Mouse (Mus musculus): ENCODE data around the gene Cald1. TPM values are rescaled to one million over a fixed set of nuclear protein-coding genes. Genes with fewer than 3 reads are reported as not detected.

Cald1 gene
- polyA plus RNA-seq, 2 experiments = 24.9 to 45.1 TPM

DNA sequence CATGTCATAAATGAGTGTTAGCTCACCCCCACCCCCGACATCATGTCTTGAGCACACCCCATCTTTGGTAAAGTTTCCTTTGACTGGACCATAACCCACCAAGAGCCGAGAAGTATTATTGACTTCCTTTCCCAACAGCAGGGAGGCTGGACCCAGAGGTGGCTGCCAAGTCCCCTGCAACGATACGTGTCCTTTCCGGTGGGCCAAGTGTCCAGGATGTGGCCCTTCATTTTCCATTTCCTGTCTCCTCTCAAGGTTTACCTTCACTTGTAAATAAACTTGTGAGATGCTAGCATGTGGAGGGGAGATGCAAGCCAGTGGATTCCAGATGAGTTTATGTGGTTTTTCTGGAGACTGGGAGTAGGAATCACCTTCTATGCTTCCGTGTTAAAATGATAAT, 132.7 kb downstream of the Cald1 start:
- WGBS (ENCODE audit: insufficient replicate concordance) = 56% methylated on average over 6 of the region's 6 CpGs
- no peaks in the 10 kb centered on the region for H3K9me3 ChIP-seq (ENCODE audit: control insufficient read depth, low read length)
- no peak for DNase-seq (ENCODE audit: low read depth in 3 of 3, low spot score in 3 of 3)
- H3K4me3 ChIP-seq (ENCODE audit: insufficient read depth in 1 of 2, low read depth in 2 of 2, low read length in 2 of 2) = no peak overlapping the region
- H3K27ac ChIP-seq = no peak overlapping the region
- no peaks in the 10 kb centered on the region for H3K36me3 ChIP-seq (replicated peaks; ENCODE audit: control insufficient read depth, insufficient read depth, low read depth)
- no peak overlapping the region for H3K4me2 ChIP-seq (ENCODE audit: low read depth)
- no peaks in the 10 kb centered on the region for H3K27me3 ChIP-seq (ENCODE audit: control insufficient read depth, insufficient read depth, low read length)
- TF ChIP-seq EP300 (IDR thresholded peaks at IDR 0.05; ENCODE audit: low read depth) (no peak), CTCF (IDR thresholded peaks at IDR 0.05; ENCODE audit: low read depth) (no peak)
- ATAC-seq (ENCODE audit: insufficient read depth) = no peak
- H3K4me1 ChIP-seq (replicated peaks; ENCODE audit: control insufficient read depth in 2 of 2, insufficient read depth in 2 of 2, low read length in 1 of 2) = peaks cover 0 to 10% of the 10 kb centered on the region in 2 experiments; a peak in 2 of 4 replicates
- H3K9ac ChIP-seq (replicated peaks) = no peak overlapping the region

DNA sequence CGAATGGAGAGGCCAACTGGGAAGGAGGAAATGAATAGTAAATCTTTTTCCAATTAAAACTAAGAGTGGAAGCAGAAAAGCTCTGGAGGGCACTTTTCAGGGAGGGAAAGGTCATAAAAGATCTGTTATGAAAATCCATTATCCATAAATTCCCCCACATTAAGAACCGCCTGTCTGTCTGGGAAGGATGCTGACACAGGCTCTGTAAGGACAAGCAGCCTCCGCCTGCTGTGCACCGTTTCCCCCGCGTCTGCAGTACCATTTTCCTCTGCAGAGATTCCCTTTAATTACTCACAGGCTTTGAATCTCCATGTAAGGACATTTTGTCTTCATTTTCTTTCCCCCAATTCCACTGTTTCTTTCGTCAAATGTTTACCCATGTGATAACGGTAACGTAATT, 133.2 kb downstream of the Cald1 start:
- H3K4me3 ChIP-seq (ENCODE audit: insufficient read depth in 1 of 2, low read depth in 2 of 2, low read length in 2 of 2) = no peak overlapping the region
- no peak for DNase-seq (ENCODE audit: low read depth in 3 of 3, low spot score in 3 of 3)
- no peaks in the 10 kb centered on the region for H3K27me3 ChIP-seq (ENCODE audit: control insufficient read depth, insufficient read depth, low read length)
- H3K36me3 ChIP-seq (replicated peaks; ENCODE audit: control insufficient read depth, insufficient read depth, low read depth) = no peaks in the 10 kb centered on the region
- no peak for TF ChIP-seq EP300 (IDR thresholded peaks at IDR 0.05; ENCODE audit: low read depth)
- H3K9me3 ChIP-seq (ENCODE audit: control insufficient read depth, low read length) = no peaks in the 10 kb centered on the region
- H3K4me2 ChIP-seq (ENCODE audit: low read depth) = no peak overlapping the region
- WGBS (ENCODE audit: insufficient replicate concordance) = 76% methylated on average over 9 of the region's 9 CpGs
- H3K27ac ChIP-seq = no peak overlapping the region
- H3K4me1 ChIP-seq (replicated peaks; ENCODE audit: control insufficient read depth in 2 of 2, insufficient read depth in 2 of 2, low read length in 1 of 2) = peaks cover 0 to 7% of the 10 kb centered on the region in 2 experiments; a peak in 2 of 4 replicates
- ATAC-seq (ENCODE audit: insufficient read depth) = no peak
- no peak overlapping the region for H3K9ac ChIP-seq (replicated peaks)

DNA sequence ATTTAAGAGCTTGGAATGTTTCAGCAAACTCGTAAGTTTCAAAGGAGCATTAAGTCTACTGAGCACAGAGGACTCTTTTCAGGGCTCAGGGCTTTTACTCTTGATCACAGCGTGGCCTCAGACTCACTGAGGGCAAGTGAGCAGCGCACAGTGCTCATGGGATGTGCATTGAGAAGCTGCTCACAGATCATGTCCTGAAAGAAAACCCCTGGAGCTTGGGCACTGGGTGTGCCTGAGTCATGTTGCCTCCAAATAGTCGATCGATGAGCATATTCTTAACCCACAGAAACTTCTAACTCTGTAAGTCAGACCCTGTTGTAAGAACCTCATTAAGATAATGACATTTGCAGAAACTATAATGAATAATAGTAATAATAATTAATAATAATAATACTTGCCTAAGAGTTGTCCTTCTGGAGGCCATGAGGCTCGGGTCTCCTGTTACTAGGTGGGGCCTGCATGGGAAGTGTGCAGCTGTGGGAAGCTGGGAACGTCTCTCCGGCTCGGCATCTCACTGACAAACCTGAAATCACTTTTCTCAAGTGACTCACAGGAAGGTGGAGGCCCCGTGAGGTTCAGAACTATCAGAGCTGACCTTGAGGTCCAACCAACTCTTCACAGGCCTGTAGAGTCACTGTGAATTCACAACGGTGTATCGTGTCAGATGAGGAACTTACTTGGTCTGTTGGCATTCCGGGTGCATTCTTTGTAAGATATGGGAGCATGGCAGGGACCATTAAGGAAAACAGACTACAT, 136.8 kb downstream of the Cald1 start:
- TF ChIP-seq EP300 (IDR thresholded peaks at IDR 0.05; ENCODE audit: low read depth) (no peak), CTCF (IDR thresholded peaks at IDR 0.05; ENCODE audit: low read depth) (no peak)
- 65% methylated on average over 13 of the region's 13 CpGs for WGBS (ENCODE audit: insufficient replicate concordance)

DNA sequence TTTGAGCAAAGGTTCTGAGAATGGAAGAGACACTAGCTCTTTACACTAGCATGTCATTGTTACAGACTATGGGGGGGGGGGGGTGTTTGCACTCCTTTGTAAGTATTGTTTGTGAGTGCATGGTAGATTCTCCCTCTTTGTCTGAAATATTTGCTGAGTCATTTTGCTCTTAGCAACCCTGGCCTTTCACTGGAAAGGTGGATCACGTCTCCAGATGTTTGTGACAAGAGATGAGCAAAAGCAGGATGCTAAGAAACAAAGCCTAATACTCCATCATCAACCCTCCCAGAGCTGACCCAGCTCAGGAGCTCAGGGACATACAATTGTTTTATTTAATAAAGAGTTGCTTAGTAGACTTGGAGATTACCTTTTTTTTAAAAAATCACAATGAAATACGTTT, 138.6 kb downstream of the Cald1 start:
- Histone ChIP-seq H3K27me3 (ENCODE audit: control insufficient read depth, insufficient read depth, low read length) (no peaks in the 10 kb centered on the region), H3K4me3 (ENCODE audit: insufficient read depth in 1 of 2, low read depth in 2 of 2, low read length in 2 of 2) (no peak overlapping the region), H3K27ac (no peak overlapping the region), H3K9me3 (ENCODE audit: control insufficient read depth, low read length) (no peaks in the 10 kb centered on the region), H3K4me2 (ENCODE audit: low read depth) (no peak overlapping the region), H3K9ac (replicated peaks) (no peak overlapping the region), H3K4me1 (replicated peaks; ENCODE audit: control insufficient read depth in 2 of 2, insufficient read depth in 2 of 2, low read length in 1 of 2) (no peaks in the 10 kb centered on the region; a peak in 1 of 4 replicates), H3K36me3 (replicated peaks; ENCODE audit: control insufficient read depth, insufficient read depth, low read depth) (no peaks in the 10 kb centered on the region)
- TF ChIP-seq EP300 (IDR thresholded peaks at IDR 0.05; ENCODE audit: low read depth) = no peak
- no peak for TF ChIP-seq CTCF (IDR thresholded peaks at IDR 0.05; ENCODE audit: low read depth)
- ATAC-seq (ENCODE audit: insufficient read depth) (no peak), DNase-seq (ENCODE audit: low read depth in 3 of 3, low spot score in 3 of 3) (no peak)
- WGBS (ENCODE audit: insufficient replicate concordance) = 33% methylated on average over 2 of the region's 2 CpGs

More for the DNA sequence above, 136.8 kb downstream of the Cald1 start:
- H3K9me3 ChIP-seq (ENCODE audit: control insufficient read depth, low read length) = no peaks in the 10 kb centered on the region
- no peak overlapping the region for H3K9ac ChIP-seq (replicated peaks)
- no peaks in the 10 kb centered on the region for H3K27me3 ChIP-seq (ENCODE audit: control insufficient read depth, insufficient read depth, low read length)
- H3K4me1 ChIP-seq (replicated peaks; ENCODE audit: control insufficient read depth in 2 of 2, insufficient read depth in 2 of 2, low read length in 1 of 2) = no peaks in the 10 kb centered on the region; a peak in 1 of 4 replicates
- H3K4me2 ChIP-seq (ENCODE audit: low read depth) = no peak overlapping the region
- H3K27ac ChIP-seq = no peak overlapping the region
- H3K4me3 ChIP-seq (ENCODE audit: insufficient read depth in 1 of 2, low read depth in 2 of 2, low read length in 2 of 2) = no peak overlapping the region
- no peak for ATAC-seq (ENCODE audit: insufficient read depth)
- H3K36me3 ChIP-seq (replicated peaks; ENCODE audit: control insufficient read depth, insufficient read depth, low read depth) = no peaks in the 10 kb centered on the region
- DNase-seq (ENCODE audit: low read depth in 3 of 3, low spot score in 3 of 3) = no peak

DNA sequence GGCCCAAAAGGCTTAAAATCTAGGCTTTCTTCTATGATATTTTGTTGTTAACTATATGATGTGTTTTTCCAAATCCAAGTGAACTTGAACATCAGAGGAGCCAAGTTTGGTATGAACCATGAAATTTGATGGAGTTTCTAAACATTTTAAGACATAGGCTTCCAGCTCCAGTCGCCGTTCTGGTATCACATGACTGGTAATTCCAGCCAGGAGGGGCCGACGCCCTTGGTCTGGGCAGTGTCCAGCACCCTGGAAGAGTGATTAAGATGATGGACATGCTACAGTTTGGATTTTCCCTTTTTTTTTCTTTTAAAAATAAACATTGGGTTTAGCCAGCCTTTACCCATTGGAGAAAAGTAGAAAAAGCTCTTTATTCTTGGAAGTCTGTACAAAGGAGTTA, 145.6 kb downstream of the Cald1 start:
- ATAC-seq (ENCODE audit: insufficient read depth) (no peak), DNase-seq (ENCODE audit: low read depth in 3 of 3, low spot score in 3 of 3) (no peak)
- no peak overlapping the region for H3K4me2 ChIP-seq (ENCODE audit: low read depth)
- H3K36me3 ChIP-seq (replicated peaks; ENCODE audit: control insufficient read depth, insufficient read depth, low read depth) = no peaks in the 10 kb centered on the region
- TF ChIP-seq CTCF (IDR thresholded peaks at IDR 0.05; ENCODE audit: low read depth) (no peak), EP300 (IDR thresholded peaks at IDR 0.05; ENCODE audit: low read depth) (no peak)
- H3K4me1 ChIP-seq (replicated peaks; ENCODE audit: control insufficient read depth in 2 of 2, insufficient read depth in 2 of 2, low read length in 1 of 2) = no peaks in the 10 kb centered on the region
- H3K27me3 ChIP-seq (ENCODE audit: control insufficient read depth, insufficient read depth, low read length) = no peaks in the 10 kb centered on the region
- H3K4me3 ChIP-seq (ENCODE audit: insufficient read depth in 1 of 2, low read depth in 2 of 2, low read length in 2 of 2) = no peak overlapping the region
- 72% methylated on average over 4 of the region's 4 CpGs for WGBS (ENCODE audit: insufficient replicate concordance)
- H3K9me3 ChIP-seq (ENCODE audit: control insufficient read depth, low read length) = no peaks in the 10 kb centered on the region
- no peak overlapping the region for H3K27ac ChIP-seq
- H3K9ac ChIP-seq (replicated peaks) = no peak overlapping the region
